Mouse (Mus musculus) heart, embryonic 15.5 days (tissue): ENCODE data around the gene Synpr. TPM values are rescaled to one million over a fixed set of nuclear protein-coding genes. Genes with fewer than 3 reads are reported as not detected.

ENCODE experiments used
- ATAC-seq: fragments of 200-750 bp; cut with Nextera tagmentation; replicated peaks from 2 replicates; pipeline ENCODE4 v1.8.0; 2017; ENCODE audit warnings: low read depth, moderate TSS enrichment; ENCODE audit not compliant: insufficient number of reproducible peaks, insufficient read depth, low FRiP score
- H3K27ac ChIP-seq: fragments of 300-500 bp; sonication (generic); 2 replicates; pipeline ENCODE4 v1.5.1; 2015; ENCODE audit warnings: mild to moderate bottlenecking, inconsistent platforms
- H3K27me3 ChIP-seq: fragments of 300-500 bp; sonication (generic); 2 replicates; pipeline ENCODE4 v1.6.1; 2015; ENCODE audit warnings: inconsistent platforms
- H3K36me3 ChIP-seq: fragments of 300-500 bp; sonication (generic); 2 replicates; pipeline ENCODE4 v1.6.1; 2015; ENCODE audit warnings: mild to moderate bottlenecking, inconsistent platforms
- H3K4me1 ChIP-seq: fragments of 300-500 bp; sonication (generic); replicated peaks from 2 replicates; pipeline ENCODE4 v1.6.1; 2015; ENCODE audit warnings: inconsistent platforms
- H3K4me2 ChIP-seq: fragments of 300-500 bp; sonication (generic); 2 replicates; pipeline ENCODE4 v1.6.1; 2015; ENCODE audit warnings: inconsistent platforms, mild to moderate bottlenecking, moderate library complexity
- H3K4me3 ChIP-seq: fragments of 300-500 bp; sonication (generic); 2 replicates; pipeline ENCODE4 v1.5.1; 2015; ENCODE audit warnings: mild to moderate bottlenecking, inconsistent platforms
- H3K9ac ChIP-seq: fragments of 300-500 bp; sonication (generic); 2 replicates; pipeline ENCODE4 v1.6.1; 2015; ENCODE audit warnings: mild to moderate bottlenecking, inconsistent platforms
- H3K9me3 ChIP-seq: fragments of 300-500 bp; sonication (generic); replicated peaks from 2 replicates; pipeline ENCODE4 v1.6.1; 2016; ENCODE audit warnings: inconsistent platforms
- WGBS: fragments of 180-500 bp; shearing (Covaris S2); methylation state at CpG from one replicate; pipeline ENCODE4 v1.1.7; 2015; ENCODE audit warnings: mixed read lengths; 5-methylcytosine and 5-hydroxymethylcytosine counted together
- polyA plus RNA-seq: library from polyadenylated mRNA; unstranded; fragments of >200 nt; fragmentation: Nextera tagmentation; extraction: Ambion mirVana; gene quantifications from 2 replicates; pipeline ENCODE4 v1.2.1, GENCODE M21; 2015

The Synpr gene
- polyA plus RNA-seq, 1 experiment from 2014 or later: 0.77 TPM

DNA sequence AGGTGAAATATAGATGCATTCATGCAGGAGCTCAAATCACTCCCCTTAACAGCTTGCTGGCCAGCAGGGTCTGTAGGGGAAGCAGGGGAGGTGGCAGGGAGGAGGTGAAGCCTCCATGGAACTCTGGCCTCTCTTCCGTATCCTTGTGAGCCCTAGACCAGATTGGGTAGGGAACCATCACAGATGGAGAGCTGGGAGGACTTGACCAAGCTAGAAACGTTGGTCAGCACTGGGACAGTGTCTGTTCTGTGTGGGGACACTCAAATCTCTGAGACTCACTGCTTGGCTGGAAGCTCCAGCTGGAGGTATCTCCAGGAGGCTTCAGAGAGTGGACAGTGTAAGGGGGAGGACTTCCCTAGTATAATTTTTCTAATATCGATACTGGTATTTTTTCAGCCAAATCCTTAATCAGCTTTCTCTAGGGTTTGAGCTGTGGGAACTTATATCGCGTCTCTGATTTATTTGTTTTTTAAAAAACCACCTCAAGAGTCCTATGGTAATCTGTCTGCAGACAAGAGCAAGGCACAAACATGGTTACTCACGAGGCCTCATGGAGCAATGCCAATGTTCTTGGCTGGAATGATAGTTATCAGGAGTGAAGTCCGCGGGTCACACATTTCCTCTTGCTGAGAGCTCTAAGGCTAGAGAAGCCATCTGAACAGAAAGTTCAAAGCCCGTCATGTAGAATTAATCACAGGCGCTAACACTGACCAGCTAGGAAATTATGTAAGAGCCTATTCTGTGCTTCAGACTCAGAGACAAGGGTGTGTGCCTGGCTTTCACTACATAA is 956 bp downstream of the Synpr start:
- Histone ChIP-seq H3K36me3 (no peaks in the 10 kb centered on the region), H3K9ac (no peak overlapping the region), H3K9me3 (no peaks in the 10 kb centered on the region), H3K4me3 (no peak overlapping the region), H3K27me3 (peaks cover 11% of the 10 kb centered on the region; the same call in 1 of the 2 replicates), H3K4me1 (peaks cover 6% of the 10 kb centered on the region; the same call in 1 of the 2 replicates), H3K27ac (no peak overlapping the region), H3K4me2 (no peak overlapping the region)
- 50% methylated on average over 10 of the region's 10 CpGs for WGBS
- ATAC-seq: no peak

DNA sequence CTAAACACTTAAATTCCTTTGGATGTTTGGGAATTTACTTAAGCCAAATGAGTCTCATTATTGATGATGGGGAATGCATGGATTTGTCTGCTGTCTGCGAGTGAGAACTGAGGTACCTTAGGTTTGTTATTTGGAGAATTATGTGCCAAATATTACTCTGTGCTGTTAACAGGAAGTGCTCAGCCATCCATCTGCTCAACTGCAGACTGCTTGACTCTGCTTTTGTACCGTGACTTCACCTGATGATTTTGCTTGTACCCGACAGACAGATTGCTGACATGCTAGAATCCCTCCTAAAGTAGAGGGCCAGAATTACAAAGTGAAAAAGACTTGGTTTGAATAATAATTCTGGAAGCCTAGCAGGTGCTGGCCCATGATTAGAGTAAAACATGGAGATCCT is 9.6 kb downstream of the Synpr start:
- Histone ChIP-seq H3K27me3 (no peaks in the 10 kb centered on the region), H3K36me3 (no peaks in the 10 kb centered on the region), H3K27ac (no peak overlapping the region), H3K4me1 (no peaks in the 10 kb centered on the region), H3K9me3 (no peaks in the 10 kb centered on the region), H3K4me3 (no peak overlapping the region), H3K4me2 (no peak overlapping the region), H3K9ac (no peak overlapping the region)
- no peak for ATAC-seq
- 64% methylated on average over 3 of the region's 3 CpGs for WGBS

DNA sequence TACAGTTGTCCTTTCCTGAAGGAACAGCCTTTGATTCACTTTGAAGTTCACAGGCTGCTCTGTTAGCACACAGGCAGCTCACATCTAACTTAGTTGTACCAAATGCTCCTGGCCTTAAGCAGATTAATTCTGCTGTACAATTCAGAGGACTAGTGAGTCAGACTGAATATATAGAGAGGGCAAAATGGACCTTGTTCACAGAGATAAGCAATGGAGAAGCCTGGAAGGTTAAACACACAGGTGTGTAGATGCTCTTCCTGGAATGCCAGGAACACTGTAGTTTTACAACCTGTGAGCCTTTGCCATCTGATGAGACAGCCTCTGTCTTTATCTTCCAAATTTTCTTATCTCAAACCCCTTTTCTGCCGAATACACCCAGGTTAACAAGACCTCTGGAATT is 29.7 kb downstream of the Synpr start:
- Histone ChIP-seq H3K4me2 (no peak overlapping the region), H3K4me3 (no peak overlapping the region), H3K27me3 (no peaks in the 10 kb centered on the region), H3K9me3 (no peaks in the 10 kb centered on the region), H3K27ac (no peak overlapping the region), H3K4me1 (no peaks in the 10 kb centered on the region), H3K9ac (no peak overlapping the region), H3K36me3 (no peaks in the 10 kb centered on the region)
- WGBS: 32% methylated on average over 1 of the region's 1 CpGs
- ATAC-seq: no peak

DNA sequence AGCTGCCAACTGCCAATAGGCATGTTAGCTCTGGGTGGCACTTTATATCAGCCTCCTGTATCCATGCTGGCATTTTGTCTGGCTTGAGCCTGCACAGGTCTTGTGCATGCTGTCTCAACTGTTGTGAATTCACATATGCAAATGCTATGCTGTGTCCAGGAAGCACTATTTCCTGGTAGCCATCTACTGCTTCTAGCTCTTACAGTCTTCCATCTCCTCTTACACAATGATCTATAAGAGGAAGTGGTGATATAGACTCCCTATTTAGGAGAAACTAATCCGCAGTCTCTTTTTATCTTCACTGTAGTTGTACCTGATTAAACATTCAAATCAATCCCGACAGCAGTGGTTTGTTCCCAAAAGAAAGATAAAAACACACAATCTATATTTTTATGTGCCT is 43.9 kb downstream of the Synpr start:
- Histone ChIP-seq H3K9ac (no peak overlapping the region), H3K27ac (no peak overlapping the region), H3K36me3 (no peaks in the 10 kb centered on the region), H3K4me3 (no peak overlapping the region), H3K4me2 (no peak overlapping the region), H3K9me3 (no peaks in the 10 kb centered on the region), H3K27me3 (no peaks in the 10 kb centered on the region), H3K4me1 (no peaks in the 10 kb centered on the region)
- WGBS: 70% methylated on average over 2 of the region's 2 CpGs
- ATAC-seq: no peak

DNA sequence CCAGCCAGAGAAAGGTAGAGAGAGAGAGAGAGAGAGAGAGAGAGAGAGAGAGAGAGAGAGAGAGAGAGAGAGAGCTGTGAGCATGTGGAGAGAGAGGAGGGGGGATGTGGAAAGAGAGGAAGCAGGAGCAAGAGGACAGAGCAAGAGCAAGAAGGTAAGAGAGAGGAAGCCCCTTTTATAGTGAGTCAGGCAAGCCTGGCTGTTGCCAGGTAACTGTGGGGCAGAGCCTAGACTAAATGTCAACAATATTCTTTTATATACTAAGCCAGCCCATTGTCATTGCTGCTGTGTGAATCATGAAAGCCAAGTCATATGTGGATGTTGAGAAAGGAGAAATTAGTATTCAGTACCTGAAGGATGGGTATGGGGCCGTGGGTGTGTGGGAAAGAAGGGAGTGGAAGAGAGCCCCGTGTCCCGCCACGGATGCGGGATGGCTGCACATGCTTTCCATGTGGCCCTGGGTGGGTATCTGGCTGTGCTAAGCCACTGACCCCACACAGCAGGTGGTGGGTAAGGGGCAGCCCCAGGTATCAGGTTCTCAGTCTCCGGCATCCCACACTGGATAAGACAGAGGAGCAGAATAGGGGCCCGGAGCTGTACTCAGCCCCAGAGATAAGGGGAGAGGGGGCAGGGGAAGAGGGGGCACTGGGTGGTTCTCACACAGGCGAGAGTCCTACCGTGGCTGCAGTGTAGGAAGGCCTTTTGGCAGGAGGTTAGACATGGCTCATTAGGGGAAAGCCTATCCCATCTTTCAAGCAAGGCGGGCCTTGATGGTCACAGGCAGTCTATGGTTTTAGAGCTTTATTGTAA is 48.1 kb downstream of the Synpr start:
- no peak overlapping the region for H3K27ac ChIP-seq
- H3K36me3 ChIP-seq: no peaks in the 10 kb centered on the region
- no peaks in the 10 kb centered on the region for H3K27me3 ChIP-seq
- no peak overlapping the region for H3K9ac ChIP-seq
- no peak overlapping the region for H3K4me2 ChIP-seq
- no peak for ATAC-seq
- no peak overlapping the region for H3K4me3 ChIP-seq
- no peaks in the 10 kb centered on the region for H3K4me1 ChIP-seq
- no peaks in the 10 kb centered on the region for H3K9me3 ChIP-seq
- 57% methylated on average over 10 of the region's 10 CpGs for WGBS

DNA sequence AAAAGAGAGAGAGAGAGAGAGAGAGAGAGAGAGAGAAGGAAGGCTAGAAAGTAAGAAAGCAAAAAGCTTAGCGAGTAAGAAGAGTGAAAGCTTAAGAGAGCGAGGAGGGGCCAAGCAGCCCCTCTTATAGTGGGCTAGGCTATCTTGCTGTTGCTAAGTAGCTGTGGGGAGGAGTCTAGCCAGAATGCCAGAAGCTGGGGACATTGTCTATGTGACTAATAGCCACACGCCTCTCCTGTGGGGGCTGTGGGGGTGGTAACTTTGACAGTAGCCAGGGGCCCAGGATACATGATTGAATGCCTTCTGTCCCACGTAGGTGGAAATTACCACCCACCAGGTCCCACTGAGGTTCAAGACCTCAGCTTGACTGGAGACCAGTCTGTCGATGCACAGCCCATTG is 48.8 kb downstream of the Synpr start:
- Histone ChIP-seq H3K4me3 (no peak overlapping the region), H3K9me3 (no peaks in the 10 kb centered on the region), H3K4me1 (no peaks in the 10 kb centered on the region), H3K36me3 (no peaks in the 10 kb centered on the region), H3K27ac (no peak overlapping the region), H3K9ac (no peak overlapping the region), H3K4me2 (no peak overlapping the region), H3K27me3 (no peaks in the 10 kb centered on the region)
- no peak for ATAC-seq
- 54% methylated on average over 5 of the region's 5 CpGs for WGBS

DNA sequence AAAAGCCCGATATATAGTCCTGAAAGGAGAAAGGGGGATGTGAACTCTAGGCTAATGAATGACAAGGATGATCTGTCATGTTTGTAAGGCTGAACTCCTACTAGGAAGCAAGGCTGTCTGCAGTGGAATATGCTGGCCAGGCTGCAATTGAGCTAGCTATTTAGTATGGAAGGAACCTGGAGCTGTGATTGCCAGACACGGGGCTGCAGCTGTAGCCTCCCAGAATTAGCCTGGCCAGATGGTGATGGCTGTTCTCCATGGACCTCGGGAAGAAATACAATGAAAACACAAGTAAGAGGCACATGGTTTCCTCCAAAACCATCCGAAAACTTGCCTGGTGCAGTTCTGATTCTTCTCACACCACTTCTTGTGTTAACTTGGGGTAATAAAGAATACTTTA is 51.6 kb downstream of the Synpr start:
- Histone ChIP-seq H3K36me3 (no peaks in the 10 kb centered on the region), H3K9me3 (no peaks in the 10 kb centered on the region), H3K4me2 (no peak overlapping the region), H3K4me3 (no peak overlapping the region), H3K27me3 (no peaks in the 10 kb centered on the region), H3K27ac (no peak overlapping the region), H3K4me1 (no peaks in the 10 kb centered on the region), H3K9ac (no peak overlapping the region)
- 72% methylated on average over 4 of the region's 4 CpGs for WGBS
- no peak for ATAC-seq

DNA sequence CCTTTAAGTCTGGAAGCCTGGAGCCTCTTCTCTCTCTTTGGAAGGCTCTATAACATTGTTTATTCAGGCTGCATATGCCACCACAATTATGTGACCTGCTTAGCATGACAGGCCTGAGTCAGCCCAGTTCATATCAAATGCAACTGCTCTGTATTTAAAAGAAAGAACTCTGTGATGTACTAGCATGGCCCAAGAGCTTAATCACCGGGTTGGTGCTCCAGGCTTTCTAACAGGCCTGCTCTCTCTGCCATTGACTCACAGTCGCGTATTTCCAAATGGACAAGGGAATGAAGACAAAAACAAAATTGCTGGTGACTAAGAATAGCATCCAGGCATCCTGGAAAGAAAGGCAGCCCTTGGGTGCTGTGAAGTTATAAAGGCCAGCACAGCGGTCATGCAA is 56.1 kb downstream of the Synpr start:
- 71% methylated on average over 4 of the region's 4 CpGs for WGBS
- no peak for ATAC-seq
- H3K27me3 ChIP-seq: no peaks in the 10 kb centered on the region
- no peaks in the 10 kb centered on the region for H3K9me3 ChIP-seq
- no peaks in the 10 kb centered on the region for H3K4me1 ChIP-seq
- H3K4me3 ChIP-seq: no peak overlapping the region
- H3K27ac ChIP-seq: no peak overlapping the region
- no peak overlapping the region for H3K9ac ChIP-seq
- no peaks in the 10 kb centered on the region for H3K36me3 ChIP-seq
- H3K4me2 ChIP-seq: no peak overlapping the region

DNA sequence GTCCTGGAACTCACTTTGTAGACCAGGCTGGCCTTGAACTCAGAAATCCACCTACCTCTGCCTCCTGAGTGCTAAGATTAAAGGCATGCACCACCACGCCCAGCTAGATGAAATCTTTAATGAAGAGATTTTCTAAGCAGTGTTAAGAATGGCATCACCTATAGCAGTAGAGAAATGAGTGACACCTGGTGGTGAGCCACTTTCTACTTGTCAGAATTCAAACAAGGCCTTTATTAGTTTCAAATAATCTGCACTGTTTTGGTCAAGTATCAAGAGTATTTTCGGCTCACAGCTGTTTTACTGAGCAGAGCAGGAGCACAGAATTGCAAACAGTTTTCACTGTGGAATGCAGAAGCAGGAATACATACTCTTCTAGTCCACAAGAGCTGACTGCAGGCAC is 59.7 kb downstream of the Synpr start:
- no peak overlapping the region for H3K9ac ChIP-seq
- no peak overlapping the region for H3K27ac ChIP-seq
- ATAC-seq: no peak
- H3K36me3 ChIP-seq: no peaks in the 10 kb centered on the region
- no peaks in the 10 kb centered on the region for H3K9me3 ChIP-seq
- no peaks in the 10 kb centered on the region for H3K27me3 ChIP-seq
- no peaks in the 10 kb centered on the region for H3K4me1 ChIP-seq
- 54% methylated on average over 2 of the region's 2 CpGs for WGBS
- H3K4me3 ChIP-seq: no peak overlapping the region
- no peak overlapping the region for H3K4me2 ChIP-seq

DNA sequence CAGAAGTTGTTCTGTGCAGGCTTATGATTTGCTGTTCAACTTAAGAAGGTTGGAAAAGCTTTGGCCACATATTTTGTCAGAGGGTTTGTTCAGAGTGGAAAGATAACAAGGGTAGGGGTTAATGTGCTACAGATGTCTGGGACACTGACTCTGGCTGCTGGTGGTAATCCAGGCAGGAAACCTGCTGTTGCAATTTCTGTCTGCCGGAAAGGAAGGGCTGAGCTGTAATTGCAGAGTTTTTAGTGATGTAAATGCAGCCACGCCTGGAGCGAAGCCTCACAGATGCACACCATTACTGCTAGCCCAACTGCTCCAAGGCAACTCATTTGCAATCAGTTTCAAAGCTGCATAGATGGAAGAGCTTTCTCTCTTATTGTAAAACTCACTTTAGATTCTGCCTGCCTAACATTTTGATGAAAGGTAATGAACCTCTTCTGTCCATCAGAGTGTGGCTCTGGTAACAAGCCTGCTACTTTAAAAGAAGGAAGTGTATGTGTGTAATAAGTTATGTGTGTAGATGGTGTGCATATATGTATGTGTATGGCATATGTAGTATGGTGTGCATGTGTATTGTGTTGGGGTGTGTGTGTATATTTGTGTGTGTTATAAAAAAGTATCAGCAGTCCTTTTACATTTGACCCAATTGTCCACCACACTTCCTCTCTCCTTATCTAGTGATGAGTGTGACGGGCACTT is 64.7 kb downstream of the Synpr start:
- WGBS: 47% methylated on average over 4 of the region's 4 CpGs

DNA sequence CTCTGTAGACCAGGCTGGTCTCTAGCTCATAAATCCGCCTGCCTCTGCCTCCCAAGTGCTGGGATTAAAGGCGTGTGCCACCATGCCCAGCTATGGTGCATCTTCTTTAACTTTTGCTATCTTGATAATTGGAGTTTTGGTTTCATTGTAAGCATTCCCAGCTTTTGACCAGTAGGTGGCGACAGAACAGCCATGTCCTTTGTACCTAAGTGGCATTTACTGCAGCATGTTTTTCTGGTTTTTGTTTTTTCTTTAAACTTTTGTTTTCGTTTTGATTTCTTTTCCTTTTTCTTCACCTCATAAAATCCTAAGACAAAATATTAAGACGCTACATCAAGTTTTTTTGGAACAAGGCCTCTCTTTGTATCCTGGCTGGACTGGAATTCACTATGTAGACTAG is 69.6 kb downstream of the Synpr start:
- Histone ChIP-seq H3K27me3 (no peaks in the 10 kb centered on the region), H3K4me3 (no peak overlapping the region), H3K27ac (no peak overlapping the region), H3K4me2 (no peak overlapping the region), H3K4me1 (no peaks in the 10 kb centered on the region), H3K9ac (no peak overlapping the region), H3K36me3 (no peaks in the 10 kb centered on the region), H3K9me3 (no peaks in the 10 kb centered on the region)
- no peak for ATAC-seq
- WGBS: 18% methylated on average over 5 of the region's 5 CpGs

More for the DNA sequence above, 64.7 kb downstream of the Synpr start:
- Histone ChIP-seq H3K4me1 (no peaks in the 10 kb centered on the region), H3K4me3 (no peak overlapping the region), H3K27me3 (no peaks in the 10 kb centered on the region), H3K36me3 (no peaks in the 10 kb centered on the region), H3K9ac (no peak overlapping the region), H3K27ac (no peak overlapping the region), H3K4me2 (no peak overlapping the region), H3K9me3 (no peaks in the 10 kb centered on the region)
- 0 out of 2 replicates have a peak, but pooled peaks have one; percentile 10 for ATAC-seq
